Mouse (Mus musculus) liver, postnatal 0 days (tissue): Measurements from ENCODE around the gene Sec23b. TPM values are rescaled to one million over a fixed set of nuclear protein-coding genes. Genes with fewer than 3 reads are reported as not detected.

ENCODE experiments used
- ATAC-seq: fragments of 200-750 bp; cut with Nextera tagmentation; 2 replicates; pipeline ENCODE4 v1.8.0; 2017; ENCODE audit warnings: mild to moderate bottlenecking, moderate library complexity
- DNase-seq: peaks from one replicate; pipeline ENCODE4 v3.0.0-alpha.2; 2016
- H3K27ac ChIP-seq: fragments of 300-500 bp; sonication (generic); 2 replicates; pipeline ENCODE4 v1.5.1; 2014; ENCODE audit warnings: antibody characterized with exemption, moderate library complexity, mild to moderate bottlenecking, low read depth
- H3K27me3 ChIP-seq: fragments of 300-500 bp; sonication (generic); 2 replicates; pipeline ENCODE4 v1.6.1; 2014; ENCODE audit warnings: low read length, control low read depth, mixed read lengths; ENCODE audit not compliant: insufficient read depth
- H3K36me3 ChIP-seq: fragments of 300-500 bp; sonication (generic); replicated peaks from 2 replicates; pipeline ENCODE4 v1.6.1; 2014; ENCODE audit warnings: mild to moderate bottlenecking, control low read depth, low read length, moderate library complexity, mixed read lengths; ENCODE audit not compliant: insufficient read depth
- H3K4me1 ChIP-seq: fragments of 300-500 bp; sonication (generic); 2 replicates; pipeline ENCODE4 v1.6.1; 2014; ENCODE audit warnings: antibody characterized with exemption, mild to moderate bottlenecking, control low read depth; ENCODE audit not compliant: insufficient read depth
- H3K4me2 ChIP-seq: fragments of 300-500 bp; sonication (generic); 2 replicates; pipeline ENCODE4 v1.6.1; 2014; ENCODE audit warnings: low read depth, mild to moderate bottlenecking, low read length, moderate library complexity, mixed read lengths
- H3K4me3 ChIP-seq: fragments of 300-500 bp; sonication (generic); 2 replicates; pipeline ENCODE4 v1.5.1; 2014; ENCODE audit warnings: low read depth, low read length
- H3K9ac ChIP-seq: fragments of 300-500 bp; sonication (generic); replicated peaks from 2 replicates; pipeline ENCODE4 v1.6.1; 2014; ENCODE audit warnings: mild to moderate bottlenecking, moderate library complexity
- H3K9me3 ChIP-seq: fragments of 300-500 bp; sonication (generic); 2 replicates; pipeline ENCODE4 v1.6.1; 2016; ENCODE audit warnings: mild to moderate bottlenecking, control low read depth, low read length, mixed read lengths
- CTCF ChIP-seq: sonication (generic); IDR thresholded peaks from 2 replicates; pipeline ENCODE4 v1.5.1; 2016; ENCODE audit warnings: antibody characterized with exemption, low read depth
- EP300 ChIP-seq: IDR thresholded peaks from 2 replicates; pipeline ENCODE4 v1.6.1; 2016; ENCODE audit warnings: antibody characterized with exemption, low read depth, mild to moderate bottlenecking
- WGBS: fragments of 180-500 bp; shearing (Covaris S2); extraction: QIAGEN DNeasy Blood & Tissue Kit; methylation state at CpG from one replicate; pipeline ENCODE4 v1.1.7; 2014; ENCODE audit not compliant: insufficient replicate concordance; 5-methylcytosine and 5-hydroxymethylcytosine counted together
- polyA plus RNA-seq: library from polyadenylated mRNA; unstranded; fragments of >200 nt; fragmentation: Nextera tagmentation; extraction: Ambion mirVana; gene quantifications from 2 replicates; pipeline ENCODE4 v1.2.1, GENCODE M21; 2015

The Sec23b gene
- polyA plus RNA-seq = 29.4 and 30.9 TPM in 2 replicates

- Histone ChIP-seq H3K9ac (peak within 1 kb of the TSS; percentile 81), H3K4me1 (peaks cover 12% of the 10 kb centered on the region)
- under 1% methylated on average over 44 of the region's 44 CpGs for WGBS
These were observed at the start of gene Sec23b for GRCm38 (mm10) chr2:144555820-144556552. Gene Sec23b, plus strand, starts transcription at chr2:144556229.

GRCm38 (mm10) chr2:144514619-144515018 is 41.4 kb upstream of the Sec23b start:
- Histone ChIP-seq H3K4me1 (no peaks in the 10 kb centered on the region), H3K9me3 (no peaks in the 10 kb centered on the region), H3K4me2 (no peak overlapping the region), H3K9ac (no peak overlapping the region), H3K27me3 (no peaks in the 10 kb centered on the region), H3K27ac (no peak overlapping the region), H3K4me3 (no peak overlapping the region), H3K36me3 (no peaks in the 10 kb centered on the region)
- DNase-seq (no peak), ATAC-seq (no peak)
- TF ChIP-seq EP300 = no peak
- no peak for TF ChIP-seq CTCF
- 74% methylated on average over 3 of the region's 3 CpGs for WGBS

More at GRCm38 (mm10) chr2:144555820-144556552, at the start of gene Sec23b:
- Histone ChIP-seq H3K27ac (peak within 1 kb of the TSS; percentile 84), H3K4me3 (peak within 1 kb of the TSS; percentile 81), H3K9me3 (no peaks in the 10 kb centered on the region), H3K4me2 (peak within 1 kb of the TSS; percentile 73), H3K36me3 (peaks cover 10% of the 10 kb centered on the region), H3K27me3 (no peaks in the 10 kb centered on the region)
- peak; percentile 99 for ATAC-seq
- peak; percentile 97 for DNase-seq
- no peak for TF ChIP-seq EP300
- no peak for TF ChIP-seq CTCF

GRCm38 (mm10) chr2:144519772-144520171 is 36.3 kb upstream of the Sec23b start:
- peaks cover 2% of the 10 kb centered on the region; the same call in 1 of the 2 replicates for H3K27me3 ChIP-seq
- 60% methylated on average over 3 of the region's 3 CpGs for WGBS
- H3K4me3 ChIP-seq = no peak overlapping the region
- no peak for TF ChIP-seq CTCF
- no peak for TF ChIP-seq EP300
- no peak overlapping the region for H3K27ac ChIP-seq
- no peaks in the 10 kb centered on the region for H3K4me1 ChIP-seq
- H3K9ac ChIP-seq = no peak overlapping the region
- no peak overlapping the region for H3K4me2 ChIP-seq
- no peaks in the 10 kb centered on the region for H3K36me3 ChIP-seq
- no peak for ATAC-seq
- no peaks in the 10 kb centered on the region for H3K9me3 ChIP-seq
- no peak for DNase-seq

- Histone ChIP-seq H3K27me3 (peaks cover 9% of the 10 kb centered on the region; the same call in 1 of the 2 replicates), H3K4me3 (no peak overlapping the region), H3K4me1 (peaks cover 19% of the 10 kb centered on the region), H3K36me3 (0 out of 2 replicates have a peak, but pooled peaks cover 6% of the 10 kb centered on the region), H3K27ac (no peak overlapping the region), H3K4me2 (no peak overlapping the region), H3K9ac (no peak overlapping the region), H3K9me3 (no peaks in the 10 kb centered on the region)
- no peak for DNase-seq
- TF ChIP-seq EP300 = no peak
- TF ChIP-seq CTCF = no peak
- 50% methylated on average over 10 of the region's 10 CpGs for WGBS
- no peak for ATAC-seq
These were observed 30.2 kb upstream of the Sec23b start for GRCm38 (mm10) chr2:144525856-144526255.

GRCm38 (mm10) chr2:144526981-144527820 is 28.8 kb upstream of the Sec23b start, which contains the start of the genes Dzank1 and Polr3f:
Gene Dzank1, minus strand, starts transcription at chr2:144527414.
Gene Polr3f, plus strand, starts transcription at chr2:144527718.
- no peaks in the 10 kb centered on the region for H3K9me3 ChIP-seq
- DNase-seq = peak; percentile 97
- H3K4me2 ChIP-seq = peak within 1 kb of the TSS; percentile 91
- peaks cover 9% of the 10 kb centered on the region; the same call in 1 of the 2 replicates for H3K27me3 ChIP-seq
- H3K4me3 ChIP-seq = peak within 1 kb of the TSS; percentile 82
- TF ChIP-seq EP300 (peak; percentile 79), CTCF (peak; percentile 15; the same call in 1 of the 2 replicates)
- ATAC-seq = peak; percentile 99
- H3K4me1 ChIP-seq = peaks cover 19% of the 10 kb centered on the region
- peaks cover 13% of the 10 kb centered on the region; the same call in 1 of the 2 replicates for H3K36me3 ChIP-seq
- 2% methylated on average over 56 of the region's 56 CpGs for WGBS
- peak within 1 kb of the TSS; percentile 92 for H3K9ac ChIP-seq
- H3K27ac ChIP-seq = peak within 1 kb of the TSS; percentile 73

- Histone ChIP-seq H3K27ac (peak overlapping the region; percentile 73), H3K36me3 (peaks cover 18% of the 10 kb centered on the region), H3K4me2 (peak overlapping the region; percentile 91), H3K27me3 (peaks cover 9% of the 10 kb centered on the region; the same call in 1 of the 2 replicates), H3K9me3 (no peaks in the 10 kb centered on the region), H3K9ac (peak overlapping the region; percentile 92), H3K4me3 (peak overlapping the region; percentile 82), H3K4me1 (peaks cover 19% of the 10 kb centered on the region)
- TF ChIP-seq EP300 = no peak
- no peak for TF ChIP-seq CTCF
- DNase-seq (no peak), ATAC-seq (peak; percentile 29)
- WGBS = under 1% methylated on average over 24 of the region's 25 CpGs
These were observed 28.2 kb upstream of the Sec23b start for GRCm38 (mm10) chr2:144527821-144528174.
